Mouse (Mus musculus) embryonic facial prominence, embryonic 14.5 days (tissue): ENCODE results near the gene Ppp6r3. TPM values are rescaled to one million over a fixed set of nuclear protein-coding genes. Genes with fewer than 3 reads are reported as not detected.

Experiments used
- ATAC-seq: fragments of 200-750 bp; cut with Nextera tagmentation; 2 replicates; pipeline ENCODE4 v1.8.0; 2017; ENCODE audit warnings: low read depth, moderate number of reproducible peaks, moderate TSS enrichment
- DNase-seq: peaks from one replicate; pipeline ENCODE4 v3.0.0-alpha.2; 2015; ENCODE audit warnings: low spot score
- H3K27ac ChIP-seq: fragments of 300-500 bp; sonication (generic); replicated peaks from 2 replicates; pipeline ENCODE4 v1.5.1; 2014; ENCODE audit warnings: low read depth, mild to moderate bottlenecking, low read length, moderate library complexity
- H3K27me3 ChIP-seq: fragments of 300-500 bp; sonication (generic); replicated peaks from 2 replicates; pipeline ENCODE4 v1.6.1; 2014; ENCODE audit warnings: low read length; ENCODE audit not compliant: control insufficient read depth, insufficient read depth
- H3K36me3 ChIP-seq: fragments of 300-500 bp; sonication (generic); 2 replicates; pipeline ENCODE4 v1.6.1; 2014; ENCODE audit warnings: low read length, mixed read lengths; ENCODE audit not compliant: control insufficient read depth, insufficient read depth
- H3K4me1 ChIP-seq: fragments of 300-500 bp; sonication (generic); 2 replicates; pipeline ENCODE4 v1.6.1; 2014; ENCODE audit warnings: antibody characterized with exemption, low read length; ENCODE audit not compliant: control insufficient read depth, insufficient read depth
- H3K4me2 ChIP-seq: fragments of 300-500 bp; sonication (generic); 2 replicates; pipeline ENCODE4 v1.6.1; 2014; ENCODE audit warnings: low read depth, mild to moderate bottlenecking, low read length, moderate library complexity, mixed read lengths
- H3K4me3 ChIP-seq: fragments of 300-500 bp; sonication (generic); 2 replicates; pipeline ENCODE4 v1.5.1; 2014; ENCODE audit warnings: low read depth, mild to moderate bottlenecking, low read length
- H3K9ac ChIP-seq: fragments of 300-500 bp; sonication (generic); 2 replicates; pipeline ENCODE4 v1.6.1; 2014; ENCODE audit warnings: low read depth, mild to moderate bottlenecking, low read length, moderate library complexity, mixed read lengths
- H3K9me3 ChIP-seq: fragments of 300-500 bp; sonication (generic); 2 replicates; pipeline ENCODE4 v1.6.1; 2016; ENCODE audit warnings: low read length; ENCODE audit not compliant: control insufficient read depth
- WGBS: fragments of 180-500 bp; shearing (Covaris S2); extraction: QIAGEN DNeasy Blood & Tissue Kit; methylation state at CpG from one replicate; pipeline ENCODE4 v1.1.7; 2014; 5-methylcytosine and 5-hydroxymethylcytosine counted together
- polyA plus RNA-seq: library from polyadenylated mRNA; unstranded; fragments of >200 nt; fragmentation: Nextera tagmentation; extraction: Ambion mirVana; gene quantifications from 2 replicates; pipeline ENCODE4 v1.2.1, GENCODE M21; 2014

The Ppp6r3 gene
- polyA plus RNA-seq, 1 experiment from 2014 or later = 55.5 TPM

GRCm38 (mm10) chr19:3467574-3467973 is 108.0 kb downstream of the Ppp6r3 start:
- WGBS = 94% methylated on average over 7 of the region's 7 CpGs

GRCm38 (mm10) chr19:3459986-3460385 is 115.6 kb downstream of the Ppp6r3 start:
- ATAC-seq (peak; percentile 47), DNase-seq (peak; percentile 30)
- WGBS = 92% methylated on average over 3 of the region's 3 CpGs
- Histone ChIP-seq H3K36me3 (peaks cover 100% of the 10 kb centered on the region), H3K4me3 (no peak overlapping the region), H3K9me3 (no peaks in the 10 kb centered on the region), H3K4me1 (no peaks in the 10 kb centered on the region), H3K4me2 (no peak overlapping the region), H3K27me3 (no peaks in the 10 kb centered on the region), H3K9ac (no peak overlapping the region), H3K27ac (no peak overlapping the region)

More at GRCm38 (mm10) chr19:3467574-3467973, 108.0 kb downstream of the Ppp6r3 start:
- no peak for ATAC-seq
- no peaks in the 10 kb centered on the region for H3K4me1 ChIP-seq
- no peaks in the 10 kb centered on the region for H3K27me3 ChIP-seq
- no peaks in the 10 kb centered on the region for H3K9me3 ChIP-seq
- no peak for DNase-seq
- H3K4me2 ChIP-seq = no peak overlapping the region
- peaks cover 100% of the 10 kb centered on the region for H3K36me3 ChIP-seq
- no peak overlapping the region for H3K4me3 ChIP-seq
- H3K9ac ChIP-seq = no peak overlapping the region
- H3K27ac ChIP-seq = no peak overlapping the region

DNA sequence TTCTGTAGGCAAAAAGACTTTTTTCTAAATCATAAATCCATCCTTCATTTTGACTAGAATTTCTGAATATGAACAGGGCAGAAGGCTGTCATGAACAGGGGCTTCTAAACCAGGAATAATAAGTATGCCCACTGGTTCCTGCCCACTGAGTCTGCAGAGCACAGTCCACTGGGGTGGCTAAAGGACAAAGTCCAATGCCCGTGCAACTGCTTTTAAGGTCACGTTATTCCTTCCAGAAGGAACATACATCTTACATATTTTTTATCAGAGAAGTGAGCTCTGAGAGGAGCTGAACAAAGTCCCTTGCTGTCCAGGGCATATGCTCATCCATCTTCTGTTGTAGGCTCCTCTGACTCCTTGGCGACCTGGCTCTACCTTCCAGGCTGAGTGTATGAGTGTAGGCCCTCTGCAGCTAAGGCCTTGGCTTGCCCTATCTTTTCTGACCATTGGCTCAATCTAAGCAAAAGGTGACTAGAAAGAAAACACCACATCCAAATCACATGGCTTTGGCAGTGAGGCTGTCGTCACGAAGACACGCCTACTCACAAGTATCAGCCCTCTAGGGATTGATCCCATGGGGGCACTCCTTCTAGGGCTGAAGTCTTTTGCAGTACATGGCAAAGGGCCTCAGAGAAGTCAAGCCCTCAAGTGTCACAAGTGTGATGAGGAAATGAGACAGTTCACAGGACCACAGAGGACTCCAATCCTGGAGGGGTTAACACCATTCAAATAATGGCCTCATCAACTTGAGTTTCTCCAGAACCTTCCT is 117.0 kb downstream of the Ppp6r3 start:
- H3K27ac ChIP-seq = no peak overlapping the region
- ATAC-seq (no peak), DNase-seq (no peak)
- no peaks in the 10 kb centered on the region for H3K27me3 ChIP-seq
- no peaks in the 10 kb centered on the region for H3K4me1 ChIP-seq
- no peak overlapping the region for H3K4me2 ChIP-seq
- no peaks in the 10 kb centered on the region for H3K9me3 ChIP-seq
- peaks cover 98% of the 10 kb centered on the region for H3K36me3 ChIP-seq
- no peak overlapping the region for H3K4me3 ChIP-seq
- WGBS = 92% methylated on average over 6 of the region's 6 CpGs
- H3K9ac ChIP-seq = no peak overlapping the region

- Histone ChIP-seq H3K27ac (no peak overlapping the region), H3K9ac (no peak overlapping the region), H3K27me3 (no peaks in the 10 kb centered on the region), H3K4me1 (no peaks in the 10 kb centered on the region), H3K4me2 (no peak overlapping the region), H3K36me3 (peaks cover 90% of the 10 kb centered on the region), H3K4me3 (no peak overlapping the region), H3K9me3 (no peaks in the 10 kb centered on the region)
- ATAC-seq (no peak), DNase-seq (no peak)
- WGBS = 98% methylated on average over 4 of the region's 4 CpGs
Observed at GRCm38 (mm10) chr19:3457700-3458099, 117.8 kb downstream of the Ppp6r3 start.

DNA sequence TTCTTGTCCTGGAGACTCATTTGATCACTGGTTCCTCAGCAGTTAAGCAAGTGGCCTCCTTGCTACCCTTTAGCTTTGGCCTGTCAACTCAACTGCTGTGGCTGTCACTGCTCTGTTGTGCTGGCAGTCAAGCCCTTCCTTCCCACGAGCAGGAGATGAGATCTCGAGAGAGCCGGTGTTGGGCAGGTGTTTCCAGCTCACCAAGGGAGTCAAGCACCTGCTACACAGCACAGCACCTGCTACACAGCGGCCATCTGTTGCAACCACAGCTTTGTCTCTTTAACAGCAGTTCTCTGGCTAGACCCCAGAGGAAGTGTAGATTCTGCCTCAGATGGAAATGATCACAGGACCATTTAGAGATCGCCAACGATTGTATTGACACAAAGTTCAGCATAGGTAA is 123.9 kb downstream of the Ppp6r3 start:
- Histone ChIP-seq H3K27me3 (no peaks in the 10 kb centered on the region), H3K4me2 (no peak overlapping the region), H3K27ac (no peak overlapping the region), H3K9ac (no peak overlapping the region), H3K4me3 (no peak overlapping the region), H3K36me3 (peaks cover 29% of the 10 kb centered on the region), H3K4me1 (no peaks in the 10 kb centered on the region), H3K9me3 (no peaks in the 10 kb centered on the region)
- ATAC-seq = peak; percentile 75
- peak; percentile 50 for DNase-seq
- WGBS = 50% methylated on average over 6 of the region's 6 CpGs

DNA sequence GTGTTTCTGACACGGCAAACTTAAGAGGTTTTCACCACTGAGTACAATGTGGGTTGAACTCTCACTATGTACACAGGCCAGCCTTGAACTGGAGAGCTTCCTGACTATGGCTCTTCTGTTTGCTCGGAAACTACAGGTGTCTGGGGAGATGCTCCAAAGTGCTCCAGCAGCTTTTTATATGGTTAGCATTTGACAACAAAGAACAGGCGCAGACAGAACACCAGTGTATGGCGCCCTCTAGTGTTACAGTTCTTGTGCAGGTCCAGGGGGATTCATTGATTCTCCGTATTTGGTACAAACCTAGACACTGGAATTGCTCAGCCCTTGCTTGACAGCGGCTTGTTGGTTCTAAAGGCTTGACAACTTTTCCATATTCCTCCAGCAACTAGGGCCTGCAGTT is 124.4 kb downstream of the Ppp6r3 start:
- 22% methylated on average over 6 of the region's 6 CpGs for WGBS
- H3K4me2 ChIP-seq = no peak overlapping the region
- H3K27ac ChIP-seq = no peak overlapping the region
- H3K4me1 ChIP-seq = no peaks in the 10 kb centered on the region
- peak; percentile 93 for DNase-seq
- no peaks in the 10 kb centered on the region for H3K27me3 ChIP-seq
- no peaks in the 10 kb centered on the region for H3K9me3 ChIP-seq
- H3K36me3 ChIP-seq = peaks cover 25% of the 10 kb centered on the region
- ATAC-seq = peak; percentile 82
- no peak overlapping the region for H3K9ac ChIP-seq
- H3K4me3 ChIP-seq = no peak overlapping the region

DNA sequence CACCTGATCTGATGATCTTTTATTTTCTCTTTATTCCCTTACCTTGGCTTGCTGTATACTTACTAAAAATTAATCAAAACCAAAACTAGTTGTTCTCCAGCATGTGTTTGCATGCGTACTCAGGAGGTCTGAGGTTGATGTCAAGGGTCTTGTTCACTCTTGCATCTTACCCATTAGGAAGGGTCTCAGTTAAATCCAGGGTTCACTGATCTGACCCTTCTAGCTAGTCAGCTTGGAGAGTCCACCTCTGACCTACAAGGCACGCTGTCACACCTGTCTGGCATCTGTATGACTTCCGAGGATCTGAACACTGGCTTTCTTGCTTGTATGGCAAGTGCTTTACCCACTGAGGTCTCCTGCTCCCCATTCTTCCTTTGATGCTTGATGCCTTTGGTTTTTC is 124.8 kb downstream of the Ppp6r3 start:
- Histone ChIP-seq H3K4me2 (no peak overlapping the region), H3K4me1 (no peaks in the 10 kb centered on the region), H3K4me3 (no peak overlapping the region), H3K27me3 (no peaks in the 10 kb centered on the region), H3K27ac (no peak overlapping the region), H3K9me3 (no peaks in the 10 kb centered on the region), H3K9ac (no peak overlapping the region), H3K36me3 (peaks cover 20% of the 10 kb centered on the region)
- no peak for DNase-seq
- WGBS = 93% methylated on average over 3 of the region's 3 CpGs
- no peak for ATAC-seq

DNA sequence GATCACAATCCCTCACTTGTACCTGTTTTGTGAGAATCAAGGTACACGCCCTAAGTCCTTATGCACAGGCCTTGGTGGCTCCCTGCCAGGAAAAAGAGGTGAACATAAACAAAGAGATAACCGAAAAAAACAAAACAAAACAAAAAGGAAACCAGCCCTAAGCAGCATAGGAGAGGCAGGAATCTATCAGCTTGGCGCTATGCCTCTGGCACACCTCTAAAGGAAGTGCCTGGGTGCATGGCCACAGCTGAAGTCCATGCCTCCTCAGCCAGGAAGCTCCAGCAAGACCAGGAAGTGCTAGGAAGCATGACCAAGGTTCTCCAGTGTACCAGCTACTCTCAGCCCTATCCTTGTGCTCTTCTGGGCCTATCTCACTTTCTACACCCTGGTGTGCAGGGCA is 126.3 kb downstream of the Ppp6r3 start:
- no peaks in the 10 kb centered on the region for H3K27me3 ChIP-seq
- DNase-seq (peak; percentile 12), ATAC-seq (no peak)
- no peak overlapping the region for H3K4me2 ChIP-seq
- H3K9me3 ChIP-seq = no peaks in the 10 kb centered on the region
- H3K9ac ChIP-seq = no peak overlapping the region
- H3K27ac ChIP-seq = no peak overlapping the region
- H3K4me1 ChIP-seq = no peaks in the 10 kb centered on the region
- H3K4me3 ChIP-seq = no peak overlapping the region
- WGBS = 79% methylated on average over 3 of the region's 3 CpGs
- 0 out of 2 replicates have a peak, but pooled peaks cover 5% of the 10 kb centered on the region for H3K36me3 ChIP-seq

DNA sequence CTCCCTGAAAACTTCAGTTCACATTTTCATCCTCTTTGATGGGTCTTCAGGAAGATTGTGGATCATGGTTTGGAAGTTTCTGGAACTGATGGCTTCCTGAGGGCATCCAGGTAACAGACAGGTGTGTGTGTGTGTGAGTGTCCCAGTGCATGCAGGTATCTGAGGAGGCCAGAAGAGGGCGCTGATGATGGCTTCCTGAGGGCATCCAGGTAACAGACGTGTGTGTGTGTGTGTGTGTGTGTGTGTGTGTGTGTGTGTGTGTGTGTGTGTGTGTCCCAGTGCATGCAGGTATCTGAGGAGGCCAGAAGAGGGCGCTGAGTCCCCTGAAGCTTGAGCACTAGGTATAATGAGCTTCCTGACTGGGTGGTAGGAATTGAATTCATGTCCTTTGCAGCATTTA is 128.2 kb downstream of the Ppp6r3 start:
- H3K27ac ChIP-seq = no peak overlapping the region
- no peak overlapping the region for H3K4me2 ChIP-seq
- H3K4me1 ChIP-seq = no peaks in the 10 kb centered on the region
- H3K4me3 ChIP-seq = no peak overlapping the region
- H3K9ac ChIP-seq = no peak overlapping the region
- WGBS = 66% methylated on average over 3 of the region's 3 CpGs
- DNase-seq = no peak
- H3K27me3 ChIP-seq = no peaks in the 10 kb centered on the region
- H3K36me3 ChIP-seq = no peaks in the 10 kb centered on the region
- no peak for ATAC-seq
- H3K9me3 ChIP-seq = no peaks in the 10 kb centered on the region
